Mouse (Mus musculus) embryo, embryonic 10 days (tissue): ENCODE results near the gene Esr1.
"Not testable (repeated sequence)": the region's sequence is repeated elsewhere in the genome, so short reads cannot be mapped to it uniquely, and the experiment has no call there.

Source experiments
- DNase-seq: peaks from one replicate; pipeline ENCODE4 v3.0.0-alpha.2; 2015; ENCODE audit warnings: low spot score

Esr1 gene

GRCm38 (mm10) chr10:4611386-4612155 lies at the start of gene Esr1:
Gene Esr1, plus strand, starts transcription at chr10:4611593.
- no peak for DNase-seq

- DNase-seq, result no peak
Measured at GRCm38 (mm10) chr10:4565148-4565547, 46.2 kb upstream of the Esr1 start.

- DNase-seq, result no peak
Measured at GRCm38 (mm10) chr10:4570778-4571177, 40.6 kb upstream of the Esr1 start.

GRCm38 (mm10) chr10:4571304-4571703 lies 40.1 kb upstream of the Esr1 start:
- no peak for DNase-seq

GRCm38 (mm10) chr10:4581905-4582304 lies 29.5 kb upstream of the Esr1 start:
- peak; percentile 17 for DNase-seq

- DNase-seq, result no peak
Measured at GRCm38 (mm10) chr10:4586691-4587090, 24.7 kb upstream of the Esr1 start.

GRCm38 (mm10) chr10:4589576-4589975 lies 21.8 kb upstream of the Esr1 start:
- DNase-seq, result no peak

GRCm38 (mm10) chr10:4590956-4591355 lies 20.4 kb upstream of the Esr1 start:
- DNase-seq, result no peak

GRCm38 (mm10) chr10:4593828-4594227 lies 17.6 kb upstream of the Esr1 start:
- DNase-seq, result peak; percentile 20

- no peak for DNase-seq
Measured at GRCm38 (mm10) chr10:4597211-4597610, 14.2 kb upstream of the Esr1 start.

GRCm38 (mm10) chr10:4598244-4598842 lies 13.1 kb upstream of the Esr1 start:
- DNase-seq, result peak; percentile 75

GRCm38 (mm10) chr10:4598916-4599315 lies 12.5 kb upstream of the Esr1 start:
- no peak for DNase-seq

- DNase-seq, result no peak
Measured at GRCm38 (mm10) chr10:4599591-4599990, 11.8 kb upstream of the Esr1 start.

- DNase-seq, result no peak
Measured at GRCm38 (mm10) chr10:4600796-4601474, 10.5 kb upstream of the Esr1 start.

GRCm38 (mm10) chr10:4601612-4602011 lies 9.8 kb upstream of the Esr1 start:
- DNase-seq, result not testable (repeated sequence)

- DNase-seq, result no peak
Measured at GRCm38 (mm10) chr10:4602466-4602865, 8.9 kb upstream of the Esr1 start.

- no peak for DNase-seq
Measured at GRCm38 (mm10) chr10:4604527-4605209, 6.7 kb upstream of the Esr1 start.

GRCm38 (mm10) chr10:4610234-4610633 lies 1.2 kb upstream of the Esr1 start:
- DNase-seq, result no peak

- DNase-seq, result no peak
Measured at GRCm38 (mm10) chr10:4612313-4613036, 1.1 kb downstream of the Esr1 start.

GRCm38 (mm10) chr10:4618026-4618425 lies 6.6 kb downstream of the Esr1 start:
- no peak for DNase-seq

GRCm38 (mm10) chr10:4618686-4619085 lies 7.3 kb downstream of the Esr1 start:
- no peak for DNase-seq

- DNase-seq, result not testable (repeated sequence)
Measured at GRCm38 (mm10) chr10:4619426-4619825, 8.0 kb downstream of the Esr1 start.
